Mouse (Mus musculus): ENCODE data around the gene Zfp971.
"Not testable (repeated sequence)": the region's sequence is repeated elsewhere in the genome, so short reads cannot be mapped to it uniquely, and the experiment has no call there.

The Zfp971 gene

DNA sequence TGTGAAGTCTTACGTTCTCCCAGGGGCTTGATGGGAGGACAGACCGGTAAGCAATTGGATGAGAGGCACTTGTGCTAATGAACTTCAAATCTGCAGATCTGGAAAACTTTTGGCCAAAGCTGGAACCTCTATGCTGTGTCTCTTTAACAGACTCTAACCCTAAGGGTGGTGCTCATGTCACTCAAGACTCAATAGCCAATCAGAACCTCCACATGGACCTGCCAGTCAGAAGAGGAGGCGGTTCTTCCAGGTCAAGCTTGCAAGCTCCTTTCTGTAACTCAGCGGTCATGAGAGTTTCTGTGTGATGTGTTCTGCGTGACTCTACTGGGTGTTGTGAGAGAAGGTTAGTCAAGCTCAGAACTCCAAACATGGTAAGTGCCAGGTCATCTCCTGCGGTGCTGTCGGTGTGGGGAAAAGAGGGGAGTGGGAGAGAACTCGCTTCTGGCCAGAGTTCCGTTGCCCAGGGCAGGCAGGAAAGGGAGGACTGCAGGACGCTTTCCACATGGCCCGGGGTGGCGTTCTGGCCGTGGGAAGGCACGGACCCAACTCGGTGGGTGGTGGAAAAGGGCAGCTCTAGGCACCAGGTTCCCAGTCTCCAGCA lies at the start of gene Zfp971:
Gene Zfp971, plus strand, starts transcription at position 274 of the 601 bp plus-strand sequence.
- DNase-seq (ENCODE audit: low read depth, low spot score), result not testable (repeated sequence)

DNA sequence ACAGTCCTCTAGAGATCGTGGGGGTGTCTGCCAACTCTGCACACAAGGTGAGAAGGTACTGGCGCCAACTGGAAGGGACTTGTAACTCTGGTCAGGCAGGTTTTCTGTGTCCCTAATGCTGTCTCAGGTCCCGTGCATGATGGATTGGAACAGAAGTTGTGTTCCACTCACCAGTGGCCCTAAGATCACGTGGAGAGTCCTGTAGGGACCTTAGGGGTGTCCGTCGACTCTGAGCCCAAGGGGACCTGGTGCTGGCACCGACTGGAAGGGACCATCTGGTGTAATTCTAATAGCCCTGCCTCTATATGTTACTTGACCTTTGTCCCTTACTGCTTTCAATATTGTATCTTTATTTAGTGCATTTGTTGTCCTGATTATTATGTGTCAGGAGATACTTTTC lies 48.3 kb upstream of the Zfp971 start:
- DNase-seq (ENCODE audit: low read depth, low spot score), result not testable (repeated sequence)

DNA sequence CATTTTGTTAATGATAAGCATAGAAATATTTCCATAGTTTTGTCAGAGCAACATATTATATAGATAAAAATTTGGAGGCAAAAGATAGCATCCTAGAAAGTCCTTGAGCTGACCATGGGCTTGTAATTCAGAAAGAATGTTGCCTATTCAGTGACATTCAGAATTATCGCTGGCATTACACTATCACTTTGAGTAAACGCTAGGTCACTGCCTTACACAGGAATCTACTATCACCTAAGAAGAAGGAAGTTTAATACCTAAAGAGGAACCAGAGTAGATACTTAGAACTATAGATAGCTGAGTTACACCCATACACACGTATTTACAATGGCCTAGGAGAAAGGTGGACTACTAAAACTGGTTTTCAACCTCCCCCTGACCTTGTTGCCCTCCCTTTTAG lies 3.6 kb upstream of the Zfp971 start:
- DNase-seq (ENCODE audit: low read depth, low spot score), result not testable (repeated sequence)

DNA sequence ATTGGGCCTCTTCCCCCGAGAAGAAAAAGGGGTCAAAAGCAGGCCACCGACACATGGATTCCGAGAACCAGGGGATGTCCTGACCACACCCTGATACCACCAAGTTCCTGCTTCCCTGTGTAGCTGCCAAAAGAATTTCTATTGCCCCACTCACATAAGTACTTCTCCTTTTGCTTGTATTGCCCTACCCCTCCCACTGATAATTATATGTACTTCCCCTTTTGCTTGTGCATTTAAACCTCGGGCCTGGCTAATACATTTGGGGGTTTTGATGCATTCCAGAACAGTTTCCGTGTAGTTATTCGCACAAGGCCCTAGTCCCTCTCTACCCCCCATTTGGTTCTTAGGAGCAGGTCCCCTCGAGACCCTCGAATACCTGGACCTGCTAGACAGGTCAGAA lies 2.3 kb upstream of the Zfp971 start:
- not testable (repeated sequence) for DNase-seq (ENCODE audit: low read depth, low spot score)

- not testable (repeated sequence) for DNase-seq (ENCODE audit: low read depth, low spot score)
Measured at GRCm38 (mm10) chr2:178023861-178024260, 777 bp downstream of the Zfp971 start.

GRCm38 (mm10) chr2:178027601-178028000 lies 4.5 kb downstream of the Zfp971 start:
- DNase-seq (ENCODE audit: low read depth, low spot score), result not testable (repeated sequence)

DNA sequence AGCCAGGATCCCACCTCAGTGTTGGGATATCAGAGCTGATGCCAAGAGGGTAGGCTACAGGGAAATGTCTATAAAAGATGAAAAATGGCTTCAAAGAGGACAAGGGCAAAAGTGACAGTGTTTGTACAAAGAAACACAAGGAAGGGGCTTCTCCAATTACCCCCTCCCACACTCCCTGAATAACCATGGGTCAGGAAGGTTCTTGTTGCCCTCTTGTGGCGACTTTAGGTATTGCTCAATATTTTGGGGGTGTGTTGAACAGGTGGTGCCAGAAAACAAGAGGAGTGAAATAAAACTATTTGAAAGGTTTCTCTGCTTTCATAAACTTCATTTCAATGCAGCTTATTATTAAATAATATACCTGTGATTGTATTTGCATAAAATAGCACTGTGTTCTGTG lies 35.1 kb downstream of the Zfp971 start:
- DNase-seq (ENCODE audit: low read depth, low spot score), result peak; percentile 20

- DNase-seq (ENCODE audit: low read depth, low spot score), result not testable (repeated sequence)
Measured at GRCm38 (mm10) chr2:178078166-178078717, 55.2 kb downstream of the Zfp971 start, which contains the start of gene Zfp931. Gene Zfp931 (minus strand): TSS chr2:178078476.
